Mouse (Mus musculus): ENCODE measurements around the gene Gm3336. TPM values are rescaled to one million over a fixed set of nuclear protein-coding genes. Genes with fewer than 3 reads are reported as not detected.

Gm3336 gene
- polyA plus RNA-seq (2012; rRNA removed), result 112 and 176 TPM in 2 replicates

DNA sequence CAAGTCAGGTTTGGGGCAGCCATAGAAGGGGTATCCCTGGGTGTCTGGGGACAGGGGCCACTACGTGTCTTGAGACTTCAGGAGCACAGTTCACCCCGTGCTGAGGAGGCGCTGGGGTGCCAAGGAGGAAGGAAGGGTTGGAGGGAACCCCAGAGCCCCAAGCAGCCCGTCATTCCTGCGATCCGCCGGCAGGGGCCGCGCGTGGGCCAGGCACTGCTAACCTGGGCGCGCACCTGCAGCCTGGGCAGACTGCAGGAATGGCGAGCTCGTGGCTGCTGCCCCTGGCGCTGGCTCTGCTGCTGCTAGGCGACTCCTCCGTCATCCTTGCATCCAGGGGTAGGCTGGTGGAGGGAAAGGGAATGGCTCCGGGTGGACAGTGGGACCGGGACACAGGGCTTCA lies at the start of gene Gm3336:
TSS of gene Gm3336 (plus strand) at position 247 of the 400 bp plus-strand sequence.

DNA sequence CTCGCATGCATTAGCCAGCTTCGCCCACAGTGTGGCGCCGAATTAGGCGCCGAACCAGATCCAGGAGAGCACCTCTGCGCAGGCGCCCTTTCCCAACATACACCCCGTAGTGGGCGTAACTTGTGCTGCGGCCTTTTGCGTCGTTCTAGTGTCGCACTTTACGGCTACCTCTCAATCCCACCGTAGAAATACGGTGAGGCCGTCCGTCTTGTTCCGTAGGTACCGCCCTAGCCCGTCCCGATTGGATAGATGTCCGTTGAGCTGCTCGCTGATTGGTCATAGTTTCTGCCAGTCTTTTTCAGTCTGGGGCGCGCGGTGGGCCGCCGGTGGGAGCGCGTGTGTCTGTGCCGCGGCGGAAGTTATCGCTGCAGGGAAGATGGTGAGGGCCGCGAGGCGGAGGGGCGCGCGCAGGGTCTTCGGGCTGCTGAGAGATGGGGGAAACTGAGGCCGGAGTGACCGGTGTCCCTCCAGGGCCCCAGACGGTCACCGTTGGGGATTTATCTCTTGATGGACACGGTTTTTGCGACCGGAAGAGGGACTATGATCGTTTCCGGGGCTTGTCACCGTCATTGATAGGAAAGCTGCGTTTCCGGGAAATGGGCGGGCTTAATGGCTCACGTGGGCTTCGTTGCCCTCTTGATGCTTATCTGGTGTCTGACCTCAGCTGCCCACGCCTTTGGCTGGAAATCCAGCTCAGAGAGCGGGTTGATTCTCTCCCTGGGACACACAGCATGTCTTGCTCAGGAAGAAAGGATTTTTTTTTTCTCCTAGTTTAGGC lies 45.1 kb upstream of the Gm3336 start, which contains the start of gene Lsm4:
TSS of gene Lsm4 (plus strand) at position 170 of the 778 bp plus-strand sequence.

DNA sequence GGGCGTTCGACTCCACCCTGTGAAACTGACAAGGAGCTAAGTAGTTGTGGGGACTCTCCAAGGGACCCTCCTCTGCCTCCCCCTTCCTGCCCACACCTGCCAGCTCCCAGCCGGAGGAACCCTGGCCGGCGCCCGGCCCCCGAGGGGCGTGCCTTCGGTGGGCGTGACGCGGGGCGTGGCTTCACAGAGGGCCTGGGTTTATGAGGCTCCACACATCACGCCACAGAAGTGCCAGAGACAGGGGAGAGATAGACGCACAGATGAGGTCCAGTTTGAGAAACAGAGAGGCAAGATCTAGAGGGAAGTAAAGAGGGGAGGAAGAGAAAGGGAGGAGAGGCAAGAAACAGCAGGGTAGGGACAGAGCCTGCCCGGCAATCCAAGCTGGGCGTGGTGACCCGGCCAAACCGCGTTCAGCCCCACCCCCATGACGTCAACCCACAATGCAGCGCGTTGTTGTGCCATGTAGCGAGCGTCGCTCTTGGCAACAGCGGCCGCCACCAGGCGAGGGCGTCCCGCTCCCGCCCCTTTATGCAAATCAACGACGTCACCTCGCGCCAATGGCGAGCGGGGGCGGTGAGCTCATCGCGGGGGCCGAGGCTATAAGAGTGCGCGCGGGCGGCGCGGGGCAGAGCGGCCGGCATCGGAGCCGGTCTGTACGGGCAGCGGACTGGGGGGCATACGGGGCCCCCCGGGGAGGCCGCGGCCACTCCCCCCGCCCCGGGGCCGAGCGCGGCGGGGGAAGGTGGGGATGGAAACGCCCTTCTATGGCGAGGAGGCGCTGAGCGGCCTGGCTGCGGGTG lies 19.8 kb upstream of the Gm3336 start, which contains the start of gene Jund:
TSS of gene Jund (plus strand) at position 640 of the 800 bp plus-strand sequence.

DNA sequence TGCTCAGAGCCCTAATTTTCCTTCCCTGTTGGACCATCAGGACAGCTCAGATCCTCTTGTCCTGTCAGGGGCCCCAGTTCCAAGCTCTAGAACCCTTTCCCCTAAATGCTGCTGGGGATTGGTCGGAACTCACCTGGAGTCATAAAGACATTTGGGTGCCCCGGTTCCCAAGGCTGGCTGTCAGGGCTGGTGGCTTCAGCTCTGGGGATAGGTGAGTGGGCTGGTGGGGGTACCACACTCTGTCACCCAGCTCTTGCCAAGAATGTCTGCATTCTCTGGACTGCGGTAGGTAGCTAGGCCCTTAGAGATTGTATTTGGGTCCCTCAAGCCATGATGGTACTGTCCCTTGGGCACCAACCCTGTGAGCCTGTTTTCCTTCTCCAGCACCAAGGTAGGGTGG lies 15.1 kb upstream of the Gm3336 start, which contains the start of gene Iqcn:
TSS of gene Iqcn (plus strand) at position 171 of the 400 bp plus-strand sequence.

DNA sequence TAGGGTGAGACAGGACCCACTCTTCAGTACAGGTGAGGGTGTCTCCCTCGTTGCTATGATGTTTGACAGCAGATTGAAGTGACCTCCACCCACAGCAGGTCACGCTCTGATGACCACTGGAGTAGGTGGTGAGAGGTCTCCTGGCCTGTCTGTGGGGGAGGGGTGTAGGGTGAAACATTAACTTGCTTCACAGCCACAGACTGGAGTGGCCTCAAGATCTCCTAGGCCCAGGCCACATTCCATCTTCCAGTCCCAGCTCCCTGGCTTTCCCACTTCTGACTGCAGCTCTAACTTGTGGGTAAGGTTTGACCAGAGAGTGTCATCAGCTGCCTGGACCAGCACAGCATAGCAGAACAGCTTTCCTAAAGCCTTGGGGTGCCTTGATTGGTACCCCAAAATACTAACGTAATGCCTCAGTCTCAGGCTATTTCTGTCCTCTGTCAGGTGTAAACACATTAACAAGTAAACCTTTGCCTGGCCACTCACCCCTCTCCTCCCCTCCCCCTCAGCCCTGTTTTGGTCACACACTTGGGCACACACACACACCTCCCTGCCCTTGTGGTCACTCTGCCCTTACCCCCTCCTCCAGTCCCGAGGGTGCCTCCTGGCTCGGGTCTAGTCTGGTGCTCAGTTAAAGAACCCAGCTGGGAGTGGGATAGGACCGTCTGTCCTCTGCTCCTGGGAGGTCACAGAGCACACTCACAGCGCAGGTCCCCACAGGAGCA lies 5.3 kb downstream of the Gm3336 start, which contains the start of gene Pde4c:
TSS of gene Pde4c (plus strand) at position 235 of the 725 bp plus-strand sequence.

DNA sequence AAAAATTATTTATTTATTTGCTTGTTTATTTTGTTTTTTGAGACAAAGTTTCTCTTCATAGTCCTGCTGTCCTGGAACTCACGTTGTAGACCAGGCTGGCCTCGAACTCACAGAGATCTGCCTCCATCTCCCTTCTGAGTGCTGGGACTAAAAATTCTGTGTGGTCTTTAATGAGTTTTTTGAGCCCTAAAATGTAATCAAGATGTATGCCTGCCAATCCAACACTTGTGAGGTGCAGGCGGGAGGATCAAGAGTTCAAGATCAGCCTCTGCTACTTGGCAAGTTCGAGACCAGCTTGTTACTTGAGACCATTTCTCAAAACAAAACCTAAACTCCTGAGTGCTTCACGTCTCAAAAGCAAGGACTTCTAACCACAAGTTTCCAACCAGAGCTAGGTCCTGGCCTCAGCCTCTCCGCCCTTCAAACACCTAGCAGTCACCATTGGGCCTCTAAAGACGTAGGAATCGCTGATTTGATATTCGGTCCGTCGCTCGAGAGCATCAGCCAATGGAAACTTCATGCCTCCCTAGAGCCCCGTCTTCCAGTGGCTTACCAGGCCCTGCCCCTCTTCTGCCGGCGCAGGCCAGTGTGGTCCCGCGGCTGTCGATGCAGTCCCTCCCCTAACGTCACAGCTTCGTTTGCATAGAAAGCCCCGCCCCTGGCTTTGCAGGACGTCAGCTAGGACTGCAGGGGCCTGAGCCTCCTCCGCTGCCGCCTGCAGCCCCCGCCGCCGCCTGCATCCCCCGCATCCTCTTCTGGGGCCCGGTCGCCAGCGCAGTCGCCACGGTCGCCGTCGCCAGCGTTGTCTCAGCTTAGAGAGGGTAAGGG lies 35.9 kb downstream of the Gm3336 start, which contains the start of gene Rab3a:
TSS of gene Rab3a (plus strand) at position 637 of the 828 bp plus-strand sequence.

DNA sequence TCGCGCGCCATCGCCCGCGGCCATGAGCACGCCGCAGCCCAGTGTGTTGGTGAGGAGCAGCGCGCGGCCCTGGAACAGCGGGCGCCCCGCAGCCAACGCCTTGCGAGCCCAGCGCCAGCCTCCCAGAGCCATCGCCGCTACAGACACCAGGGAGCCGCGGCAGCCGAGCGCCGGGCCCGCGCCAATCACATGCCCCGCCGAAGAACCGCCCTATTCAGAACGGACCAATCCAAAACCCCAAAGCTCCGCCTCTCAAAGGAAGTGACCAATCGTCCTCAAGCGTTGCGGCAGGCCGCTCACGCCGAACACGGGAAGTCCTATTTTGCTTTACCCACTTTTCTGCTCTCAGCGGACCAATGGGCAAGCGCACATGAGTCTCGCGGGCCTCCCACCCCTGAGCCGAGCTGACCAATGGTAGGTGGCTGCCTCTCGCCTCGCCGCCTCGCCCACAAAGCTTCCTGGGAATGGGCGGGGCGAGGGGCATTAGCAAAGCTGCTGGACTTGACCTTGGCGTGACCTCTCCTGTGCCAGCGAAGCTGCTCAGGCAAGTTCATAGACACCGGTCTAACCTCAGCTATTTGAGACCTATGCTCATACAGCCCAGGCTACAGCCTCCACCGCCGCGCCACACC lies 42.5 kb downstream of the Gm3336 start, which contains the start of gene Mpv17l2:
TSS of gene Mpv17l2 (minus strand) at position 172 of the 632 bp plus-strand sequence.

Other genes with a start within 250 kb of the Gm3336 start
- gene Klhl26, start 241.6 kb upstream of the Gm3336 start, polyA plus RNA-seq (2012; rRNA removed), result 56.4 and 63.2 TPM in 2 replicates
- gene Tmem59l, start 231.2 kb upstream of the Gm3336 start, polyA plus RNA-seq (2012; rRNA removed), result 4.8 TPM in 2 replicates
- 4.5 and 6.0 TPM in 2 replicates for gene Crlf1, start 225.4 kb upstream of the Gm3336 start, polyA plus RNA-seq (2012; rRNA removed)
- 161 and 243 TPM in 2 replicates for gene Rex1bd, start 211.8 kb upstream of the Gm3336 start, polyA plus RNA-seq (2012; rRNA removed)
- 633 and 1,054 TPM in 2 replicates for gene Uba52, start 207.7 kb upstream of the Gm3336 start, polyA plus RNA-seq (2012; rRNA removed)
- 577 and 594 TPM in 2 replicates for gene Fkbp8, start 190.8 kb upstream of the Gm3336 start, polyA plus RNA-seq (2012; rRNA removed)
- gene Kxd1, start 190.6 kb upstream of the Gm3336 start, polyA plus RNA-seq (2012; rRNA removed), result 59.9 and 67.3 TPM in 2 replicates
- 35.1 and 39.9 TPM in 2 replicates for gene Ell, start 179.1 kb upstream of the Gm3336 start, polyA plus RNA-seq (2012; rRNA removed)
- gene Isyna1, start 124.2 kb upstream of the Gm3336 start, polyA plus RNA-seq (2012; rRNA removed), result 170 and 176 TPM in 2 replicates
- 312 and 345 TPM in 2 replicates for gene Ssbp4, start 109.7 kb upstream of the Gm3336 start, polyA plus RNA-seq (2012; rRNA removed)
- 7.2 and 7.9 TPM in 2 replicates for gene Lrrc25, start 102.4 kb upstream of the Gm3336 start, polyA plus RNA-seq (2012; rRNA removed)
- 19.1 and 30.3 TPM in 2 replicates for gene Gdf15, start 86.1 kb upstream of the Gm3336 start, polyA plus RNA-seq (2012; rRNA removed)
- 57.3 and 63.9 TPM in 2 replicates for gene Pgpep1, start 58.2 kb upstream of the Gm3336 start, polyA plus RNA-seq (2012; rRNA removed)
- gene Lsm4, start 45.3 kb upstream of the Gm3336 start, polyA plus RNA-seq (2012; rRNA removed), result 119 and 132 TPM in 2 replicates
- gene Jund, start 19.6 kb upstream of the Gm3336 start, polyA plus RNA-seq (2012; rRNA removed), result 1,330 and 1,620 TPM in 2 replicates
- 0.02 TPM in 1 of 2 replicates, not detected in the other for gene Iqcn, start 15.1 kb upstream of the Gm3336 start, polyA plus RNA-seq (2012; rRNA removed)
- gene Pde4c, start 5.2 kb downstream of the Gm3336 start, polyA plus RNA-seq (2012; rRNA removed), result 3.6 and 6.5 TPM in 2 replicates
- 30.4 and 40.0 TPM in 2 replicates for gene Rab3a, start 36.1 kb downstream of the Gm3336 start, polyA plus RNA-seq (2012; rRNA removed)
- 180 and 188 TPM in 2 replicates for gene Mpv17l2, start 42.4 kb downstream of the Gm3336 start, polyA plus RNA-seq (2012; rRNA removed)
- gene Pik3r2, start 58.2 kb downstream of the Gm3336 start, polyA plus RNA-seq (2012; rRNA removed), result 187 and 190 TPM in 2 replicates
- 48.4 and 51.8 TPM in 2 replicates for gene Mast3, start 86.5 kb downstream of the Gm3336 start, polyA plus RNA-seq (2012; rRNA removed)
- 0.54 and 0.99 TPM in 2 replicates for gene Il12rb1, start 89.9 kb downstream of the Gm3336 start, polyA plus RNA-seq (2012; rRNA removed)
- gene Arrdc2, start 121.2 kb downstream of the Gm3336 start, polyA plus RNA-seq (2012; rRNA removed), result 72.5 and 86.1 TPM in 2 replicates
- 4.9 and 5.2 TPM in 2 replicates for gene Kcnn1, start 144.7 kb downstream of the Gm3336 start, polyA plus RNA-seq (2012; rRNA removed)
- gene Ccdc124, start 155.4 kb downstream of the Gm3336 start, polyA plus RNA-seq (2012; rRNA removed), result 60.1 and 69.5 TPM in 2 replicates
- gene Slc5a5, start 174.2 kb downstream of the Gm3336 start, polyA plus RNA-seq (2012; rRNA removed), result 0.98 and 1.3 TPM in 2 replicates
- gene Rpl18a, start 178.9 kb downstream of the Gm3336 start, polyA plus RNA-seq (2012; rRNA removed), result 6,304 and 7,565 TPM in 2 replicates
- 36.4 and 41.9 TPM in 2 replicates for gene Map1s, start 187.4 kb downstream of the Gm3336 start, polyA plus RNA-seq (2012; rRNA removed)